Mouse (Mus musculus) retina, postnatal 1 day (tissue): ENCODE results near the gene Blvrb.
"Not testable (repeated sequence)": the region's sequence is repeated elsewhere in the genome, so short reads cannot be mapped to it uniquely, and the experiment has no call there.

Experiments
- DNase-seq: peaks from one replicate; pipeline ENCODE4 v3.0.0-alpha.2; 2012

Blvrb gene

DNA sequence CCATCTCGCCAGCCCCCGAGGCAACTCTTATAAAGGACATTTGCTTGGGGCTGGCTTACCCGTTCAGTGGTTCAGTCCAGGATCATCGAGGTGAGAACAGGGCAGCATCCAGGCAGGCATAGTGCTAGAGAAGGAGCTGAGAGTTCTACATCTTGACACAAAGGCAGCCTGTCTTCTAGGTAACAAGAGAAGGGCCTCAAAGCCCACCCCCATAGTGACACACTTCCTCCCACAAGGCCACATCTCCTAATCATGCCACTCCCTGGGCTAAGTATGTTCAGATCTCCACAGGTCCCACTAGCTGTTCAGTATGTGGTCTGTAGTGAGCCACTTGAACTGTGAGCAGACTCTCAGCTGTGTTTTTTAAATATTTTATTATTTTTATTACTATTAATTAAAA is 36.1 kb downstream of the Blvrb start:
- DNase-seq, result no peak

GRCm38 (mm10) chr7:27486102-27486769 is 38.5 kb downstream of the Blvrb start:
- no peak for DNase-seq

GRCm38 (mm10) chr7:27486770-27487697 is 39.3 kb downstream of the Blvrb start, which contains the start of gene Sertad1:
Sertad1 (plus strand) TSS chr7:27486910.
- DNase-seq, result peak; percentile 99

GRCm38 (mm10) chr7:27487740-27488268 is 40.0 kb downstream of the Blvrb start:
- DNase-seq, result no peak

GRCm38 (mm10) chr7:27489270-27489869 is 41.6 kb downstream of the Blvrb start:
- DNase-seq, result no peak

GRCm38 (mm10) chr7:27490227-27490542 is 42.4 kb downstream of the Blvrb start:
- DNase-seq, result no peak

DNA sequence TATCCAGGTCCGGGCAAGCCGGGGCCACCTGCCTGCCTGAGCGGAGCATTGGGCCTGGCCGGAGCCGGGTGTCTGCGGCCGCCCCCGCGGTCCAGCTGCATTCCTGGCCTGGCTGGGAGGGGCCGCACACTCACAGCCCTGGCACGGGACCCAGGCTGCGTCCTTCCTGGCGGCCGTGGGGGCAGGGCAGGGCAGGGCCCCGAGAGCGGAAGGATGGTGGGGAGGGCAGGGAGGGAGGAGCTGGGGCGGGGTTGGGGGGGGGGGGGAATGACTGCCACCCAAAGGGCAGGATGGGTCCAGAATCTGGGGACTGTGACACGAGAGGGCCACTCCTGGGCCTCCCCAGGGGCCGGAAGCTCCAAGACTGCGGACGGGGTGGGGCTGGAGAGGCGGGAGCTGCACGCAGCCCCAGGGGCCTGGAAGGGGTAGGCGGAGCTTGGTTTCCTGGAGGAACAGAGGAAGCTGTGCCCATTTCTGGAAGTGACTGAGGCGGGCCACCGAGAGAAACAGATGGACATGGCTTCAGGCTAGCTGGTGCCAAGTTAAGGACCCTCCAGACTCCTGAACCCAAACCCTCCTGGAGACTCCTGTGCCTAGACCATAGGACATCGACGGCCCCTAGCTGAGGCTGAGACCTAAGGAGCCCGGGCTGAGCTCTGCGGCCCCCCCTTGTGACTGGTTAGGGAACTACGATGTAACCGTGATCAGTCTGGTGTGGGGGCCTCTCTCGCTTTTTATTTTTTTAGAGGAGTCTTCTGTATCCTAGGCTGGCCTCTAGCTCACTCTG is 43.0 kb downstream of the Blvrb start:
- peak; percentile 86 for DNase-seq

GRCm38 (mm10) chr7:27491856-27492255 is 44.1 kb downstream of the Blvrb start:
- DNase-seq, result no peak

GRCm38 (mm10) chr7:27493022-27493421 is 45.2 kb downstream of the Blvrb start:
- no peak for DNase-seq

DNA sequence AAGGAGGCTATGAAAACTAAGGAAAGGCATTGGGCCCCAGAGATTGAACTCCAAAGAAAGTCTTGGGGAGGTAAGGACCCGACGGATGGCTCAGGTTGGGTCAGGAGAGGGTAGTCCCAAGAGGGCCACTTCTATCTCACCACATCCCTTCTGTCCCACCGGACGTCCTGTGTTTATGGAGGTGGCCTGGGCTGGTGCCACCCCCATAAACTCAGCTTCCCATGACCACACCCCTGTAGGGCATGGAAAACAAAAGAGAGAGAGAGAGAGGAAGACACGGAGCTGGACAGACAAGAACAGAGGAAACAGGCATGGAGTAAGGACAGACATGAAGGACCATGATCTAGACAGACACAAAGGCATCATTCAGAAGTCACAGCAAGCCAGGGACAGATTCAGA is 45.7 kb downstream of the Blvrb start:
- DNase-seq, result no peak

GRCm38 (mm10) chr7:27494659-27495367 is 47.0 kb downstream of the Blvrb start:
- DNase-seq, result not testable (repeated sequence)

- no peak for DNase-seq
Observed at GRCm38 (mm10) chr7:27499036-27499435, 51.3 kb downstream of the Blvrb start, which contains the start of gene Prx. Prx (plus strand) TSS chr7:27499324.

DNA sequence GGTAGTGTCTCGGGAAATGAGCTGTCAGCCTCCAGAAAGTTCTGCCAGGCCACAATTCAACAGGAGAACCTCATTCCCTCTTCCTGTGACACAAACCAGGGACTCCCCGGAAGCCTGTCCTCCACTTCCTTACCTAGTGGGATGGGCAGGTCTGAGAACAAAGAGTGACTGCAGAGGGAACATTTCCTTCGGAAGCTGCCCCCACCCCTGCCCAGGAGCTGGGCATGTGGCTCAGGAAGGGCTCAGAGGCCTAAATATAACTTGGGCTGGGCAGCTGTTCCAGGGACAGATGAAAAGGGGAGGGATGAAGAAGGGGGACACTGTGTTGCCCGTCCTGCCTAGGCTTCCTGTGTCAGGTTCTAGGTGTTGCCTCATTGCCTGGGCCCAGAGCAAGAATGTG is 53.8 kb downstream of the Blvrb start:
- no peak for DNase-seq

- DNase-seq, result no peak
Observed at GRCm38 (mm10) chr7:27506765-27507370, 59.1 kb downstream of the Blvrb start.

- peak; percentile 96 for DNase-seq
Observed at GRCm38 (mm10) chr7:27507711-27508647, 60.2 kb downstream of the Blvrb start.

DNA sequence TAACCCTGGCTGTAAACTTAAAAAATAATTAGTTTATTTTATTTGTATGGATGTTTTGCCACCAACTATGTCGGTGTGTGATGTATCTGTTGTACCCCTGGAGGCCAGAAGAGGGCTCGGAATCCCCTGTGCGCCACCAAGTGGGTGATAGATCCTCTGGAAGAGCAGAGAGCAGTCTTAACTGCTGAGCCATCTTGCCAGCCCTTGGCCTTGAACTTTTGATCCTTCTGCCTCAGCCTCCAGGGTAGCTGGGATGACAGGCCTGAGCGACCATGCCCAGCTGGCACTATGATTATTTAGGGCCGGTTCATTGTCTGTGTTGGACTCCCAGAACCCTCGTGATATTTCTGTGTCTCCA is 60.8 kb downstream of the Blvrb start:
- DNase-seq, result peak; percentile 71

- DNase-seq, result no peak
Observed at GRCm38 (mm10) chr7:27510809-27511208, 63.0 kb downstream of the Blvrb start.

- DNase-seq, result no peak
Observed at GRCm38 (mm10) chr7:27514961-27515360, 67.2 kb downstream of the Blvrb start.
